Mouse (Mus musculus) small intestine, adult 2 months (tissue): ENCODE results near the gene Ugt2b1. TPM values are rescaled to one million over a fixed set of nuclear protein-coding genes. Genes with fewer than 3 reads are reported as not detected.
"Not testable (repeated sequence)": the region's sequence is repeated elsewhere in the genome, so short reads cannot be mapped to it uniquely, and the experiment has no call there.

Experiments
- H3K27ac ChIP-seq: fragments of 200-500 bp; 2 replicates; pipeline ENCODE4 v1.5.1; 2012; ENCODE audit warnings: low read depth, low read length, control low read depth, inconsistent platforms; ENCODE audit not compliant: insufficient read depth
- H3K27me3 ChIP-seq: fragments of 200-500 bp; 2 replicates; pipeline ENCODE4 v1.6.1; 2012; ENCODE audit warnings: mild to moderate bottlenecking, moderate library complexity, low read length, inconsistent platforms; ENCODE audit not compliant: control insufficient read depth, insufficient read depth
- H3K36me3 ChIP-seq: fragments of 200-500 bp; 2 replicates; pipeline ENCODE4 v1.6.1; 2012; ENCODE audit warnings: mild to moderate bottlenecking, low read length, control low read depth, inconsistent platforms; ENCODE audit not compliant: control insufficient read depth, insufficient read depth
- H3K4me1 ChIP-seq: fragments of 200-500 bp; 2 replicates; pipeline ENCODE4 v1.6.1; 2012; ENCODE audit warnings: low read length, inconsistent platforms, mixed read lengths; ENCODE audit not compliant: control insufficient read depth, insufficient read depth, insufficient read length
- H3K4me3 ChIP-seq: fragments of 200-500 bp; 2 replicates; pipeline ENCODE4 v1.5.1; 2012; ENCODE audit warnings: low read depth, mild to moderate bottlenecking, control low read depth, inconsistent platforms, low read length, moderate library complexity
- CTCF ChIP-seq: fragments of 200-500 bp; IDR thresholded peaks from 2 replicates; pipeline ENCODE4 v1.5.1; 2012; ENCODE audit warnings: low read depth, mild to moderate bottlenecking, control low read depth, inconsistent platforms, low read length, moderate library complexity, mixed read lengths; ENCODE audit not compliant: insufficient replicate concordance, insufficient read length; ENCODE audit errors: extremely low read depth
- POLR2A ChIP-seq: fragments of 200-500 bp; IDR thresholded peaks from 2 replicates; pipeline ENCODE4 v1.6.1; 2012; ENCODE audit warnings: low read depth, mild to moderate bottlenecking, control low read depth, inconsistent platforms, low read length, moderate library complexity
- WGBS: fragments of 180-500 bp; shearing (Covaris S2); methylation state at CpG from one replicate; pipeline ENCODE4 v1.1.7; 2018; 5-methylcytosine and 5-hydroxymethylcytosine counted together
- polyA plus RNA-seq: library from polyadenylated mRNA; depleted of rRNA; stranded (reverse); fragments of >200 nt; gene quantifications from 2 replicates; pipeline ENCODE4 v1.2.3, GENCODE M21; 2012; rRNA removed

Gene Ugt2b1
- not detected in 2 replicates for polyA plus RNA-seq

GRCm38 (mm10) chr5:86926426-86926825 lies at the start of gene Ugt2b1:
Ugt2b1 (minus strand) TSS chr5:86926530.
- 72% methylated on average over 2 of the region's 2 CpGs for WGBS
- no peak within 1 kb of the TSS for H3K4me3 ChIP-seq
- H3K36me3 ChIP-seq: no peaks in the 10 kb centered on the region
- no peak within 1 kb of the TSS for H3K27ac ChIP-seq
- no peaks in the 10 kb centered on the region for H3K27me3 ChIP-seq
- no peak for TF ChIP-seq CTCF
- no peak for TF ChIP-seq POLR2A
- H3K4me1 ChIP-seq: no peaks in the 10 kb centered on the region

- not testable (repeated sequence) for H3K4me1 ChIP-seq, H3K27ac ChIP-seq, H3K36me3 ChIP-seq, H3K27me3 ChIP-seq, H3K4me3 ChIP-seq
- 34% methylated on average over 5 of the region's 5 CpGs for WGBS
These were observed 40.9 kb upstream of the Ugt2b1 start for GRCm38 (mm10) chr5:86967271-86967670.

- not testable (repeated sequence) for H3K4me3 ChIP-seq, H3K27me3 ChIP-seq, H3K27ac ChIP-seq, H3K36me3 ChIP-seq, H3K4me1 ChIP-seq
- 5% methylated on average over 1 of the region's 1 CpGs for WGBS
These were observed 36.5 kb upstream of the Ugt2b1 start for GRCm38 (mm10) chr5:86962849-86963248.

- Histone ChIP-seq H3K27me3 (no peaks in the 10 kb centered on the region), H3K36me3 (no peaks in the 10 kb centered on the region), H3K27ac (peak overlapping the region; percentile 39; the same call in 1 of the 2 replicates), H3K4me1 (peaks cover 9% of the 10 kb centered on the region), H3K4me3 (no peak overlapping the region)
- 11% methylated on average over 3 of the region's 3 CpGs for WGBS
- TF ChIP-seq POLR2A: no peak
- TF ChIP-seq CTCF: no peak
These were observed 35.4 kb upstream of the Ugt2b1 start for GRCm38 (mm10) chr5:86961587-86962358.

GRCm38 (mm10) chr5:86960504-86960903 lies 34.2 kb upstream of the Ugt2b1 start:
- Histone ChIP-seq H3K36me3 (no peaks in the 10 kb centered on the region), H3K27ac (no peak overlapping the region), H3K4me3 (no peak overlapping the region), H3K27me3 (no peaks in the 10 kb centered on the region), H3K4me1 (peaks cover 9% of the 10 kb centered on the region)
- WGBS: 74% methylated on average over 3 of the region's 3 CpGs
- TF ChIP-seq CTCF: no peak
- no peak for TF ChIP-seq POLR2A

- no peak overlapping the region for H3K4me3 ChIP-seq
- H3K27me3 ChIP-seq: no peaks in the 10 kb centered on the region
- no peaks in the 10 kb centered on the region for H3K36me3 ChIP-seq
- WGBS: 46% methylated on average over 2 of the region's 2 CpGs
- H3K27ac ChIP-seq: no peak overlapping the region
- H3K4me1 ChIP-seq: no peaks in the 10 kb centered on the region
- TF ChIP-seq POLR2A: no peak
- no peak for TF ChIP-seq CTCF
These were observed 15.8 kb upstream of the Ugt2b1 start for GRCm38 (mm10) chr5:86942111-86942510.

- 17% methylated on average over 3 of the region's 3 CpGs for WGBS
- H3K27me3 ChIP-seq: no peaks in the 10 kb centered on the region
- H3K4me1 ChIP-seq: 0 out of 2 replicates have a peak, but pooled peaks cover 1% of the 10 kb centered on the region
- TF ChIP-seq CTCF: no peak
- TF ChIP-seq POLR2A: no peak
- no peaks in the 10 kb centered on the region for H3K36me3 ChIP-seq
- no peak overlapping the region for H3K4me3 ChIP-seq
- no peak overlapping the region for H3K27ac ChIP-seq
These were observed 5.6 kb downstream of the Ugt2b1 start for GRCm38 (mm10) chr5:86920661-86921233.
